Mouse (Mus musculus) ZHBTc4 (cell line): ENCODE results near the gene Tbc1d9.

Experiments
- DNase-seq: peaks from one replicate; pipeline ENCODE4 v3.0.0-alpha.2; 2011; ENCODE audit warnings: low read depth, low spot score

The Tbc1d9 gene

GRCm38 (mm10) chr8:83165235-83165930 lies at the start of gene Tbc1d9:
Gene Tbc1d9, plus strand, starts transcription at chr8:83165352.
- peak; percentile 95 for DNase-seq

GRCm38 (mm10) chr8:83135086-83135485 lies 30.1 kb upstream of the Tbc1d9 start:
- DNase-seq, result no peak

GRCm38 (mm10) chr8:83140068-83140467 lies 25.1 kb upstream of the Tbc1d9 start:
- no peak for DNase-seq

GRCm38 (mm10) chr8:83140701-83141111 lies 24.4 kb upstream of the Tbc1d9 start:
- no peak for DNase-seq

GRCm38 (mm10) chr8:83141358-83141757 lies 23.8 kb upstream of the Tbc1d9 start:
- DNase-seq, result no peak

GRCm38 (mm10) chr8:83144601-83145000 lies 20.6 kb upstream of the Tbc1d9 start:
- no peak for DNase-seq

- no peak for DNase-seq
These were observed 19.7 kb upstream of the Tbc1d9 start for GRCm38 (mm10) chr8:83145421-83145820.

GRCm38 (mm10) chr8:83149124-83149523 lies 16.0 kb upstream of the Tbc1d9 start:
- no peak for DNase-seq

- no peak for DNase-seq
These were observed 13.1 kb upstream of the Tbc1d9 start for GRCm38 (mm10) chr8:83152055-83152454.

GRCm38 (mm10) chr8:83152470-83152869 lies 12.7 kb upstream of the Tbc1d9 start:
- no peak for DNase-seq

- DNase-seq, result no peak
These were observed 10.0 kb upstream of the Tbc1d9 start for GRCm38 (mm10) chr8:83155110-83155509.

- no peak for DNase-seq
These were observed 6.2 kb upstream of the Tbc1d9 start for GRCm38 (mm10) chr8:83158971-83159370.

- peak; percentile 91 for DNase-seq
These were observed 5.5 kb upstream of the Tbc1d9 start for GRCm38 (mm10) chr8:83159615-83160014.

- peak; percentile 49 for DNase-seq
These were observed 4.5 kb upstream of the Tbc1d9 start for GRCm38 (mm10) chr8:83160613-83161012.

- no peak for DNase-seq
These were observed 1.0 kb downstream of the Tbc1d9 start, which contains the start of gene Gm10645 for GRCm38 (mm10) chr8:83165931-83166867. Gene Gm10645, minus strand, starts transcription at chr8:83166170.

- DNase-seq, result no peak
These were observed 2.8 kb downstream of the Tbc1d9 start for GRCm38 (mm10) chr8:83167932-83168331.

- no peak for DNase-seq
These were observed 4.0 kb downstream of the Tbc1d9 start for GRCm38 (mm10) chr8:83169127-83169526.

- DNase-seq, result peak; percentile 34
These were observed 4.6 kb downstream of the Tbc1d9 start for GRCm38 (mm10) chr8:83169709-83170108.

- no peak for DNase-seq
These were observed 5.7 kb downstream of the Tbc1d9 start for GRCm38 (mm10) chr8:83170894-83171293.

- no peak for DNase-seq
These were observed 10.5 kb downstream of the Tbc1d9 start for GRCm38 (mm10) chr8:83175680-83176079.

GRCm38 (mm10) chr8:83176785-83177184 lies 11.6 kb downstream of the Tbc1d9 start:
- DNase-seq, result no peak
